Mouse (Mus musculus) MEL (cell line): ENCODE measurements around the gene Ntmt1. TPM values are rescaled to one million over a fixed set of nuclear protein-coding genes. Genes with fewer than 3 reads are reported as not detected.

Experiments
- DNase-seq: peaks from one replicate; pipeline ENCODE4 v3.0.0; 2011; ENCODE audit warnings: low read depth, low spot score
- H3K27ac ChIP-seq: 2 replicates; pipeline ENCODE4 v1.5.1; 2012; ENCODE audit warnings: low read depth, mild to moderate bottlenecking, control low read depth, low read length, moderate library complexity; ENCODE audit not compliant: control insufficient read depth
- H3K27me3 ChIP-seq, 2 experiments: fragments of 150-350 bp in 1 of 2; sonication (generic) in 1 of 2; 2 replicates each; pipeline ENCODE4 v1.6.1; 2012; ENCODE audit warnings: low read length in 2 of 2, mild to moderate bottlenecking in 2 of 2, improper control_type of control experiment in 1 of 2, moderate library complexity in 1 of 2; ENCODE audit not compliant: insufficient read depth in 2 of 2, control insufficient read depth in 1 of 2
- H3K36me3 ChIP-seq, 2 experiments: 2 replicates each; pipeline ENCODE4 v1.6.1; 2012 to 2014; ENCODE audit warnings: low read length in 2 of 2, improper control_type of control experiment in 1 of 2, inconsistent platforms in 1 of 2, mild to moderate bottlenecking in 1 of 2; ENCODE audit not compliant: insufficient read depth in 2 of 2, control insufficient read depth in 1 of 2
- H3K4me1 ChIP-seq, 2 experiments: fragments of 150-350 bp in 1 of 2; sonication (generic) in 1 of 2; 2 replicates each; pipeline ENCODE4 v1.6.1; 2012; ENCODE audit warnings: low read length in 2 of 2, improper control_type of control experiment in 1 of 2, mild to moderate bottlenecking in 1 of 2; ENCODE audit not compliant: insufficient read depth in 2 of 2, control insufficient read depth in 1 of 2
- H3K4me3 ChIP-seq, 2 experiments: fragments of 150-350 bp in 1 of 2; sonication (generic) in 1 of 2; 2 replicates each; pipeline ENCODE4 v1.5.1; 2012; ENCODE audit warnings: low read depth in 2 of 2, low read length in 2 of 2, mild to moderate bottlenecking in 2 of 2, moderate library complexity in 2 of 2, control low read depth in 1 of 2, improper control_type of control experiment in 1 of 2; ENCODE audit not compliant: control insufficient read depth in 1 of 2, insufficient read depth in 1 of 2
- H3K79me2 ChIP-seq: 2 replicates; pipeline ENCODE4 v1.6.1; 2012; ENCODE audit warnings: mild to moderate bottlenecking, low read length, moderate library complexity; ENCODE audit not compliant: control insufficient read depth, poor library complexity, insufficient read depth
- H3K9ac ChIP-seq: 2 replicates; pipeline ENCODE4 v1.6.1; 2012; ENCODE audit warnings: low read depth, mild to moderate bottlenecking, control low read depth, low read length, moderate library complexity; ENCODE audit not compliant: control insufficient read depth, poor library complexity, severe bottlenecking
- H3K9me3 ChIP-seq: fragments of 150-350 bp; sonication (generic); replicated peaks from 2 replicates; pipeline ENCODE4 v1.6.1; 2012; ENCODE audit warnings: mild to moderate bottlenecking, low read length, improper control_type of control experiment, moderate library complexity; ENCODE audit not compliant: insufficient read depth
- BHLHE40 ChIP-seq: IDR thresholded peaks from 2 replicates; pipeline ENCODE4 v1.6.1; 2012; ENCODE audit warnings: low read depth, mild to moderate bottlenecking, inconsistent platforms, low read length, improper control_type of control experiment, borderline replicate concordance
- CHD2 ChIP-seq: IDR thresholded peaks from 2 replicates; pipeline ENCODE4 v1.6.1; 2011; ENCODE audit warnings: low read length, improper control_type of control experiment
- CTCF ChIP-seq, 3 experiments: IDR thresholded peaks in 2 of 3; conservative IDR thresholded peaks in 1 of 3; 2 replicates each; pipeline ENCODE4 v1.5.1; 2011 to 2012; ENCODE audit warnings: low read length in 3 of 3, low read depth in 2 of 3, mild to moderate bottlenecking in 2 of 3, improper control_type of control experiment in 1 of 3, inconsistent platforms in 1 of 3, mixed read lengths in 1 of 3, moderate library complexity in 1 of 3; ENCODE audit not compliant: control insufficient read depth in 1 of 3, insufficient read depth in 1 of 3, poor library complexity in 1 of 3, severe bottlenecking in 1 of 3
- E2F4 ChIP-seq: IDR thresholded peaks from 2 replicates; pipeline ENCODE4 v1.6.1; 2011; ENCODE audit warnings: low read depth, low read length, improper control_type of control experiment, borderline replicate concordance
- ELF1 ChIP-seq: IDR thresholded peaks from 2 replicates; pipeline ENCODE4 v1.6.1; 2014; ENCODE audit warnings: low read depth, mild to moderate bottlenecking, inconsistent platforms, low read length, improper control_type of control experiment, moderate library complexity
- ETS1 ChIP-seq: IDR thresholded peaks from 2 replicates; pipeline ENCODE4 v1.6.1; 2012; ENCODE audit warnings: low read depth, mild to moderate bottlenecking, inconsistent platforms, low read length, improper control_type of control experiment, moderate library complexity
- GATA1 ChIP-seq: IDR thresholded peaks from 2 replicates; pipeline ENCODE4 v1.6.1; 2011; ENCODE audit warnings: low read depth, low read length, improper control_type of control experiment
- MAFK ChIP-seq: IDR thresholded peaks from 2 replicates; pipeline ENCODE4 v1.6.1; 2011; ENCODE audit warnings: low read depth, mild to moderate bottlenecking, low read length, improper control_type of control experiment, borderline replicate concordance
- MXI1 ChIP-seq: IDR thresholded peaks from 2 replicates; pipeline ENCODE4 v1.6.1; 2011; ENCODE audit warnings: mild to moderate bottlenecking, low read depth, low read length, improper control_type of control experiment
- MYB ChIP-seq: IDR thresholded peaks from 2 replicates; pipeline ENCODE4 v1.6.1; 2011; ENCODE audit warnings: mild to moderate bottlenecking, low read depth, low read length, improper control_type of control experiment
- POLR2AphosphoS2 ChIP-seq: IDR thresholded peaks from 2 replicates; pipeline ENCODE4 v1.6.1; 2011; ENCODE audit warnings: low read length, improper control_type of control experiment
- POLR2AphosphoS5 ChIP-seq: IDR thresholded peaks from 2 replicates; pipeline ENCODE4 v1.6.1; 2012; ENCODE audit warnings: low read depth, borderline replicate concordance, mild to moderate bottlenecking, inconsistent platforms, low read length, moderate library complexity, mixed read lengths
- SMC3 ChIP-seq: IDR thresholded peaks from 2 replicates; pipeline ENCODE4 v1.6.1; 2011; ENCODE audit warnings: low read depth, low read length, improper control_type of control experiment
- TAL1 ChIP-seq: IDR thresholded peaks from 2 replicates; pipeline ENCODE4 v1.6.1; 2012; ENCODE audit warnings: mild to moderate bottlenecking, inconsistent platforms, low read length, moderate library complexity, mixed read lengths
- TBP ChIP-seq: IDR thresholded peaks from 2 replicates; pipeline ENCODE4 v1.8.0; 2011; ENCODE audit warnings: low read depth, low read length, improper control_type of control experiment
- USF2 ChIP-seq, 2 experiments: IDR thresholded peaks; 2 replicates each; pipeline ENCODE4 v1.6.1; 2011 to 2012; ENCODE audit warnings: improper control_type of control experiment in 2 of 2, low read length in 2 of 2, borderline replicate concordance in 1 of 2, inconsistent platforms in 1 of 2, low read depth in 1 of 2, mild to moderate bottlenecking in 1 of 2; ENCODE audit not compliant: insufficient read depth in 1 of 2
- ZC3H11A ChIP-seq: IDR thresholded peaks from 2 replicates; pipeline ENCODE4 v1.6.1; 2012; ENCODE audit warnings: low read depth, mild to moderate bottlenecking, inconsistent platforms, low read length, improper control_type of control experiment
- polyA plus RNA-seq, 2 experiments: library from polyadenylated mRNA; stranded (reverse) in 1 of 2; unstranded in 1 of 2; fragments of >175 nt in 1 of 2; fragments of >200 nt in 1 of 2; gene quantifications; 2 replicates each; pipeline versions ENCODE4 v1.2.1 to v1.2.4; 2012; ENCODE audit warnings: low replicate concordance in 2 of 2, low read depth in 1 of 2; ENCODE audit not compliant: insufficient read length in 2 of 2, insufficient read depth in 1 of 2, missing spikeins in 1 of 2
- total RNA-seq: library from RNA; depleted of rRNA; stranded (reverse); fragments of 300-350 nt; gene quantifications from 2 replicates; pipeline ENCODE4 v1.2.3, GENCODE M21; 2012

The Ntmt1 gene
- total and polyA plus RNA-seq, 3 experiments, result 58.9 to 83.2 TPM; not detected in 1

DNA sequence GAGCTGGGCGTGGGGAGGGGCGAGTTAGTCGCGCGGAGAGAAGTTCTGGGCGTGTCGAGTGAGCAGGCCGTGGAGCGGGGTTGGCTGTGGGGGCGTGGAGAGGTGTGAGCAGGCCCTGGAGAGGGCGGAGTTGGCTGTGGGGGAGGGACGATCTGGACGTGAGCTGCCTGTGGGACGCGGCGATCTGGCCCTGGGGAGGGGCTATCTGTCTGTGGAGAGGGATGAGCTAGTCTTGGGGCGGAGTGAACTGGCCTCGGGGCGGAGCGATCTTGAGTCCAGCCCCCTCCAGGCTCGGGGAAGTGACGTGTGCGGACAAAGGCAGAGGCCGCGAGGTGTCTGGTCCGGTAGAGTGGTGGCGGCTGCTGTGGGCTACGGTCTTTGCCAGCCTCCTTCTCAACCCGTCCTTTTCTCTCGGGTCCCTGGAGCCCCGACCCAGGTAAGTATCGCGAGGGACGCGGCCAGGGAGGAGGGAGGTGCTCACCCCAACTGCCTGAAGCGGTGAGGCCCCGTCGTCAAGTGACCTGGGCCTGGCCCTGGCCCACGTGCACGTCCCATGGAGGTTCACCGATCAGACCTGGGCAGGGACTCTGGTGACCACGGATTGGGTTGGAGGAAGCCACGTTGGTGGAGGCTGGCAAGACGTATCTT lies at the start of gene Ntmt1 (continued):
- TF ChIP-seq MYB (no peak), TAL1 (no peak), E2F4 (no peak), TBP (0 out of 2 replicates have a peak, but pooled peaks have one; percentile 22)

DNA sequence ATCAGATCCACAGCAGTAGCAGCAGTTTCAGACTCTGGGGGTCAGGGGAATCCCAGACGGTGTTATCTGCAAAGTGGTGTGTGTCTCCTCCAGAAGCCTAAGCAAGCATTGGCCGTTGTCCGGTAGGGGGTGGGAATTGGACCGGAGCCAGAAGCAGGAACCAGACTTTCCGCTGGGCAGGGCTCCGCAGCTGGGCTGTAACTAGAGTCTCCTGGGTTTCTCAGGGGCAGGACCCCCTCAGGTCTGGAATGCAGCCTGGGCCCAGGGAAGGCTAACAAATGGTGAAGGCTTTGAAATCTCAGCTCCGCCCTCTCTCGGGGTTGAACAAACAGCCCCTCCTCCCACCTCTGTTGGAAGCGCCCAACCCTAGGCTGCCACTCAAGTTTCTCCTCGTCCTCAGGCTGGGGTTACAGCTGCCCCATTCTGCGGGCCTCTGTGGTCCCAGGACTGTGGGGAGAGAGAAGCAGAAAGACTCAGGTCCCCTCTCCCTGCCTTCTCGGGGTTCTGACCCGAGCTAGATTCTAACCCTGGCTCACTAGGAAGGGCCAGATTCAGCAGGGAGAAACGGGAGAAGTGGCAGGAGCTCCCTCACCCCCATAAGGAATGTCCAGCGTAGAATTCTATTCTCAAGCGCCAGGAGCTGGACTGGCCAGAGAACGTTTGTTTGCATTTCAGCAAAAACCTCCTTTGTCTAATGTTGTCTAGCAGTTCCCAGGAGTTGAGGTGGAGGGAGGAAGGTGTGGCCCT lies 49.1 kb upstream of the Ntmt1 start:
- H3K27ac ChIP-seq, result no peak overlapping the region
- H3K4me1 ChIP-seq, result peaks cover 0 to 12% of the 10 kb centered on the region in 2 experiments; a peak in 2 of 4 replicates
- no peak for TF ChIP-seq CHD2
- TF ChIP-seq POLR2AphosphoS2, result no peak
- TF ChIP-seq GATA1, result 0 out of 2 replicates have a peak, but pooled peaks have one; percentile 9
- no peak for TF ChIP-seq USF2 (IDR thresholded peaks at IDR 0.05; ENCODE audit: borderline replicate concordance in 1 of 2, insufficient read depth in 1 of 2, low read depth in 1 of 2, low read length in 2 of 2)
- no peak for TF ChIP-seq TBP
- TF ChIP-seq TAL1, result no peak
- TF ChIP-seq CTCF (IDR thresholded peaks at IDR 0.05 in 2 of 3, conservative IDR thresholded peaks at IDR 0.05 in 1 of 3; ENCODE audit: control insufficient read depth in 1 of 3, insufficient read depth in 1 of 3, low read depth in 2 of 3, low read length in 3 of 3, poor library complexity in 1 of 3, severe bottlenecking in 1 of 3), result 0 out of 6 replicates have a peak, but pooled peaks of 1 of the 3 experiments have one; percentile 2
- TF ChIP-seq BHLHE40, result no peak
- TF ChIP-seq MXI1, result no peak
- TF ChIP-seq MAFK, result no peak
- TF ChIP-seq ZC3H11A, result no peak
- no peak for TF ChIP-seq MYB
- no peak for TF ChIP-seq POLR2AphosphoS5
- TF ChIP-seq ELF1, result no peak
- TF ChIP-seq SMC3, result 0 out of 2 replicates have a peak, but pooled peaks have one; percentile 1
- no peak for TF ChIP-seq ETS1
- H3K9ac ChIP-seq, result 0 out of 2 replicates have a peak overlapping the region, but pooled peaks have one; percentile 11
- DNase-seq, result peak; percentile 54
- no peaks in the 10 kb centered on the region for H3K36me3 ChIP-seq
- H3K4me3 ChIP-seq, result peak overlapping the region in 1 of 2 experiments; percentile 37; a peak in 2 of 4 replicates
- peaks cover 0 to 1% of the 10 kb centered on the region in 2 experiments; a peak in 3 of 4 replicates for H3K27me3 ChIP-seq
- no peaks in the 10 kb centered on the region for H3K79me2 ChIP-seq
- no peaks in the 10 kb centered on the region for H3K9me3 ChIP-seq
